Mouse (Mus musculus): ENCODE results near the gene Ramp1.

- TF ChIP-seq CHD2 (IDR thresholded peaks at IDR 0.05; ENCODE audit: low read depth, low read length), result no peak
- no peak for TF ChIP-seq ZNF384 (IDR thresholded peaks at IDR 0.05; ENCODE audit: low read depth, low read length)
- TF ChIP-seq HCFC1 (IDR thresholded peaks at IDR 0.05; ENCODE audit: borderline replicate concordance, insufficient read depth, low read length), result no peak
- no peak for TF ChIP-seq MAFK (IDR thresholded peaks at IDR 0.05; ENCODE audit: insufficient read depth, low read depth, low read length)
- no peak for TF ChIP-seq ZC3H11A (IDR thresholded peaks at IDR 0.05; ENCODE audit: borderline replicate concordance, low read depth, low read length)
Observed at GRCm38 (mm10) chr1:91226562-91226961, 46.9 kb downstream of the Ramp1 start.

All from ES-E14 (cell line).